Mouse (Mus musculus) olfactory bulb, adult 2 months (tissue): Measurements from ENCODE around the gene Mif.

ENCODE experiments used
- CTCF ChIP-seq: fragments of 200-500 bp; IDR thresholded peaks from 2 replicates; pipeline ENCODE4 v1.5.1; 2012; ENCODE audit warnings: low read depth, mild to moderate bottlenecking, low read length, moderate library complexity; ENCODE audit not compliant: insufficient read depth
- POLR2A ChIP-seq: fragments of 200-500 bp; IDR thresholded peaks from 2 replicates; pipeline ENCODE4 v1.6.1; 2012; ENCODE audit warnings: mild to moderate bottlenecking, low read depth, low read length, moderate library complexity; ENCODE audit not compliant: insufficient read depth

GRCm38 (mm10) chr10:75880771-75881577, 20.9 kb upstream of the Mif start:
- TF ChIP-seq CTCF = no peak
- no peak for TF ChIP-seq POLR2A
